Mouse (Mus musculus) neural tube, embryonic 13.5 days (tissue): Measurements from ENCODE around the gene Ifrd2. TPM values are rescaled to one million over a fixed set of nuclear protein-coding genes. Genes with fewer than 3 reads are reported as not detected.

Experiments used
- ATAC-seq: fragments of 200-750 bp; cut with Nextera tagmentation; 2 replicates; pipeline ENCODE4 v1.8.0; 2017; ENCODE audit warnings: low read depth, mild to moderate bottlenecking, moderate TSS enrichment, moderate library complexity
- H3K27ac ChIP-seq: fragments of 300-500 bp; sonication (generic); replicated peaks from 2 replicates; pipeline ENCODE4 v1.5.1; 2015; ENCODE audit warnings: moderate library complexity, mild to moderate bottlenecking, inconsistent platforms
- H3K27me3 ChIP-seq: fragments of 300-500 bp; sonication (generic); 2 replicates; pipeline ENCODE4 v1.6.1; 2015; ENCODE audit warnings: mild to moderate bottlenecking, inconsistent platforms
- H3K36me3 ChIP-seq: fragments of 300-500 bp; sonication (generic); 2 replicates; pipeline ENCODE4 v1.6.1; 2015; ENCODE audit warnings: mild to moderate bottlenecking, inconsistent platforms
- H3K4me1 ChIP-seq: fragments of 300-500 bp; sonication (generic); replicated peaks from 2 replicates; pipeline ENCODE4 v1.6.1; 2015; ENCODE audit warnings: inconsistent platforms
- H3K4me2 ChIP-seq: fragments of 300-500 bp; sonication (generic); 2 replicates; pipeline ENCODE4 v1.6.1; 2015; ENCODE audit warnings: inconsistent platforms, mild to moderate bottlenecking, moderate library complexity
- H3K4me3 ChIP-seq: fragments of 300-500 bp; sonication (generic); 2 replicates; pipeline ENCODE4 v1.5.1; 2015; ENCODE audit warnings: mild to moderate bottlenecking, inconsistent platforms
- H3K9ac ChIP-seq: fragments of 300-500 bp; sonication (generic); 2 replicates; pipeline ENCODE4 v1.6.1; 2015; ENCODE audit warnings: moderate library complexity, mild to moderate bottlenecking, inconsistent platforms
- H3K9me3 ChIP-seq: fragments of 300-500 bp; sonication (generic); 2 replicates; pipeline ENCODE4 v1.6.1; 2016; ENCODE audit warnings: inconsistent platforms
- WGBS: fragments of 180-500 bp; shearing (Covaris S2); methylation state at CpG from one replicate; pipeline ENCODE4 v1.1.7; 2015; 5-methylcytosine and 5-hydroxymethylcytosine counted together
- polyA plus RNA-seq: library from polyadenylated mRNA; unstranded; fragments of >200 nt; fragmentation: Nextera tagmentation; extraction: Ambion mirVana; gene quantifications from 2 replicates; pipeline ENCODE4 v1.2.1, GENCODE M21; 2015

Gene Ifrd2
- polyA plus RNA-seq = 13.5 and 17.4 TPM in 2 replicates

GRCm38 (mm10) chr9:107586974-107587832, at the start of gene Ifrd2:
TSS of gene Ifrd2 (plus strand) at chr9:107587642.
- no peaks in the 10 kb centered on the region for H3K27me3 ChIP-seq
- H3K9me3 ChIP-seq = no peaks in the 10 kb centered on the region
- 14% methylated on average over 46 of the region's 46 CpGs for WGBS
- H3K9ac ChIP-seq = peak within 1 kb of the TSS; percentile 65
- H3K4me2 ChIP-seq = peak within 1 kb of the TSS; percentile 79
- H3K36me3 ChIP-seq = peaks cover 44% of the 10 kb centered on the region
- no peak within 1 kb of the TSS for H3K27ac ChIP-seq
- H3K4me1 ChIP-seq = peaks cover 13% of the 10 kb centered on the region
- peak within 1 kb of the TSS; percentile 64 for H3K4me3 ChIP-seq
- peak; percentile 98 for ATAC-seq

DNA sequence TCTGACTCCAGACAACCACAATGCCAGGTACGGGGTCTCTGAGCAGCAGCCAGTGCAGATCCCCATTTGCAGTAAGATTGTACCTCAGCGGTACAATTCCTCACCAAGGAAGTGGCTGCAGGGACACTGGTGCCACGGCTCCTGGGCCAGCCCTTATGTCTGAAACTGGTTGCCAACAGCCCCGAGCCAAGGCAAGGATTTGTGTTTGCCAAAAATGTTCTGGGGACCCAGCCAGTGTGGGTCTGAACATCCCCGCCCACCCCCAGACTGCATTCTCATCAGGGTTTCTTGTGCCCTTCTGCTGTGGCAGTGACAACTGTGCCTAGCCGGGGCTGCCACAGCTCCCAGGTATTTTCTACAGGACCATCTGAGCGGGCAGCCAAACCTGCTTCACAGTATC, 49.2 kb upstream of the Ifrd2 start:
- Histone ChIP-seq H3K4me3 (no peak overlapping the region), H3K9me3 (no peaks in the 10 kb centered on the region), H3K4me1 (peaks cover 62% of the 10 kb centered on the region), H3K27me3 (no peaks in the 10 kb centered on the region), H3K9ac (no peak overlapping the region), H3K36me3 (peaks cover 37% of the 10 kb centered on the region), H3K27ac (no peak overlapping the region), H3K4me2 (no peak overlapping the region)
- no peak for ATAC-seq
- 95% methylated on average over 7 of the region's 7 CpGs for WGBS

DNA sequence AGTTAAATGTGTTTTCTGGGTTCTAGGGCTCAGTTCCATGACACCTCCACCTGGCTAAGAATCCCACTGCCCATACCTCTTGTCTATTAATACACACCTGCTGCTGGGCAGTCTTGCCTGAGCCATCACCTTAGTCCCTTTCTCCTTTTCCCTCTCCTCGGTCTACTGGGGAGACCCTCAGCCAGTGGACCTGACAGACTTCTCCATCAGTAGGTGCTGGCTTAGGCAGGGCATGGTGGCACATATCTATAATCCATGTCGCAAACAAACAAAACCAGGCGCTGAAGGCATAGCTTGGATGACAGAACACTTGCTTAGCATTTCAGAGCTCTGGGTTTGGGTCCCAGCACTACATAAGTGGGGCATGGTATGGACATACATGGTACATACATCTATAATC, 48.7 kb upstream of the Ifrd2 start:
- Histone ChIP-seq H3K4me3 (no peak overlapping the region), H3K4me2 (no peak overlapping the region), H3K4me1 (peaks cover 65% of the 10 kb centered on the region), H3K27me3 (no peaks in the 10 kb centered on the region), H3K9me3 (no peaks in the 10 kb centered on the region), H3K9ac (no peak overlapping the region), H3K36me3 (peaks cover 41% of the 10 kb centered on the region), H3K27ac (no peak overlapping the region)
- 96% methylated on average over 3 of the region's 3 CpGs for WGBS
- no peak for ATAC-seq

DNA sequence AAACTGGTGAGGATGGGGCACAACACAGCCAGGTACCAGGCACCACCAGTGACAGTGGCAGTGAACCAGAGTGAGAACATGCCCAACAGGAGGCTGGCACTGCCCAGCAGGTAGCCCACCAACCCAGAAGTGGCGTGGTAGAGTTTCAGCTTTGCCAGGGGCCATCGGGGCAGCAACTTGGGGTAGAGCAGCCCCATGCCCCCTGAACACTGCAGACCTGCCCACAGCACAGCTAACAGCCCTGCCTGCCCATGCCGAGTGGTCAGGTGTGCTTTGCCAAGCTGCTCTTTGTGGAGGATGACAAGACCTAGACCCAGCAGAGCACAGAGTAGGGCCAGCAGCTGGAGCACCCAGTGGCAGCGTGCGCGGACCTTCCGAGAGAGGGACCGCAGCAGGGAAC, 47.5 kb upstream of the Ifrd2 start:
- Histone ChIP-seq H3K27me3 (no peaks in the 10 kb centered on the region), H3K9me3 (no peaks in the 10 kb centered on the region), H3K9ac (no peak overlapping the region), H3K4me1 (peaks cover 61% of the 10 kb centered on the region), H3K4me3 (no peak overlapping the region), H3K36me3 (peaks cover 52% of the 10 kb centered on the region), H3K27ac (no peak overlapping the region), H3K4me2 (no peak overlapping the region)
- no peak for ATAC-seq
- 93% methylated on average over 8 of the region's 8 CpGs for WGBS

DNA sequence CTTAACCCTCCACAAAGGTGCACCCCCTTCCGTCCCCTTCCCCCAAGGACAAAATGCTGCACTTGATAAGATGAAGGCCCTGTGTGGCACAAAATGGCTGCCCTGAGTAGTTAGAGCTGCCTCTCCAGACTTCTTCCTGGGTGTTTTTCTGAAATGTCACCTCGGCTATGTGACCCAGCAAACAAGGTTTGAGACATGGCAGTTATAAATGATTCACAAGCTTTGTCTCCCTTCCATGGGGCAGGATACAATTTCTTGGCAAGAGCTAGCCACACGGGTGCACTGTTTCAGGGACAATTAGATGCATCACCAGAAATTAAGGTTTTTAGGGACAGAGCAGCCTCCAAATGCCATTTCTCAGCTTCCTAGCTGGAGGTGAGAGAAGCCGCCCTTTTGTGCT, 47.0 kb upstream of the Ifrd2 start:
- 0 out of 2 replicates have a peak overlapping the region, but pooled peaks have one; percentile 65 for H3K4me3 ChIP-seq
- H3K36me3 ChIP-seq = peaks cover 56% of the 10 kb centered on the region
- H3K9ac ChIP-seq = no peak overlapping the region
- no peak overlapping the region for H3K27ac ChIP-seq
- peak overlapping the region; percentile 91 for H3K4me2 ChIP-seq
- no peaks in the 10 kb centered on the region for H3K27me3 ChIP-seq
- WGBS = 74% methylated on average over 4 of the region's 4 CpGs
- peaks cover 60% of the 10 kb centered on the region for H3K4me1 ChIP-seq
- no peak for ATAC-seq
- no peaks in the 10 kb centered on the region for H3K9me3 ChIP-seq

DNA sequence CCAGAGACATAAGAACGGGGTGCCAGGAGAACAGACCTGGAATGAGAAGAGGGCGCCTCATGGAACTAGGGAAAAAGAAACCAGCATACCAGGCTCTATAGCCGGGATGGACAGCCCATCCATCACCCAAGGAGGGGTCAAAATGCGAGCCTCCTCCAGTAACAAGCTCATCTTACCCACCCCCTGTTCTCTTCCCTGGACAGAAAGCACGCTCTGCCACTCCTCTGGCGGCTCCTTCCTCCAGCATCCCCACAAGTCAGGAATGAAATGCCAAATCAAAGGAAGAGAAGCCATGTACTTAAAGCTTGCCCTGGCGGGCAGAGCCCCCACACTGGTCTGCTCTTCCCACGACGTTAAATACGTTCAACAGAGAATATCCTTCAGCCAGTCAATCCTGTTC, 46.4 kb upstream of the Ifrd2 start:
- no peaks in the 10 kb centered on the region for H3K27me3 ChIP-seq
- H3K36me3 ChIP-seq = peaks cover 56% of the 10 kb centered on the region
- H3K4me1 ChIP-seq = peaks cover 59% of the 10 kb centered on the region
- H3K9me3 ChIP-seq = no peaks in the 10 kb centered on the region
- H3K9ac ChIP-seq = peak overlapping the region; percentile 82
- H3K4me3 ChIP-seq = peak overlapping the region; percentile 65
- H3K4me2 ChIP-seq = peak overlapping the region; percentile 91
- 33% methylated on average over 10 of the region's 10 CpGs for WGBS
- 0 out of 2 replicates have a peak, but pooled peaks have one; percentile 1 for ATAC-seq
- H3K27ac ChIP-seq = no peak overlapping the region

GRCm38 (mm10) chr9:107541474-107542351, 45.7 kb upstream of the Ifrd2 start, which contains the start of the genes Cyb561d2 and Nprl2:
TSS of gene Cyb561d2 (minus strand) at chr9:107542193.
TSS of gene Nprl2 (plus strand) at chr9:107542226.
- peaks cover 56% of the 10 kb centered on the region for H3K36me3 ChIP-seq
- H3K9me3 ChIP-seq = no peaks in the 10 kb centered on the region
- peak within 1 kb of the TSS; percentile 82 for H3K9ac ChIP-seq
- peaks cover 59% of the 10 kb centered on the region for H3K4me1 ChIP-seq
- H3K27me3 ChIP-seq = no peaks in the 10 kb centered on the region
- H3K27ac ChIP-seq = peak within 1 kb of the TSS; percentile 64; the same call in 1 of the 2 replicates
- H3K4me2 ChIP-seq = peak within 1 kb of the TSS; percentile 91
- 1% methylated on average over 46 of the region's 46 CpGs for WGBS
- peak within 1 kb of the TSS; percentile 65 for H3K4me3 ChIP-seq
- peak; percentile 84 for ATAC-seq

- Histone ChIP-seq H3K36me3 (peaks cover 50% of the 10 kb centered on the region), H3K4me1 (peaks cover 59% of the 10 kb centered on the region)
These were observed 45.1 kb upstream of the Ifrd2 start for GRCm38 (mm10) chr9:107542352-107542686.

GRCm38 (mm10) chr9:107542721-107543120, 44.7 kb upstream of the Ifrd2 start:
- H3K4me2 ChIP-seq = peak overlapping the region; percentile 91
- peak overlapping the region; percentile 65 for H3K4me3 ChIP-seq
- no peaks in the 10 kb centered on the region for H3K9me3 ChIP-seq
- WGBS = 52% methylated on average over 8 of the region's 8 CpGs
- H3K27me3 ChIP-seq = 0 out of 2 replicates have a peak, but pooled peaks cover 1% of the 10 kb centered on the region
- H3K27ac ChIP-seq = no peak overlapping the region
- peaks cover 46% of the 10 kb centered on the region for H3K36me3 ChIP-seq
- no peak for ATAC-seq
- peak overlapping the region; percentile 82 for H3K9ac ChIP-seq
- peaks cover 59% of the 10 kb centered on the region for H3K4me1 ChIP-seq

More at GRCm38 (mm10) chr9:107542352-107542686, 45.1 kb upstream of the Ifrd2 start:
- peak overlapping the region; percentile 82 for H3K9ac ChIP-seq
- H3K4me2 ChIP-seq = peak overlapping the region; percentile 91
- peak overlapping the region; percentile 61; the same call in 1 of the 2 replicates for H3K27ac ChIP-seq
- WGBS = 2% methylated on average over 11 of the region's 11 CpGs
- no peaks in the 10 kb centered on the region for H3K9me3 ChIP-seq
- peak; percentile 16 for ATAC-seq
- H3K27me3 ChIP-seq = no peaks in the 10 kb centered on the region
- H3K4me3 ChIP-seq = peak overlapping the region; percentile 65

DNA sequence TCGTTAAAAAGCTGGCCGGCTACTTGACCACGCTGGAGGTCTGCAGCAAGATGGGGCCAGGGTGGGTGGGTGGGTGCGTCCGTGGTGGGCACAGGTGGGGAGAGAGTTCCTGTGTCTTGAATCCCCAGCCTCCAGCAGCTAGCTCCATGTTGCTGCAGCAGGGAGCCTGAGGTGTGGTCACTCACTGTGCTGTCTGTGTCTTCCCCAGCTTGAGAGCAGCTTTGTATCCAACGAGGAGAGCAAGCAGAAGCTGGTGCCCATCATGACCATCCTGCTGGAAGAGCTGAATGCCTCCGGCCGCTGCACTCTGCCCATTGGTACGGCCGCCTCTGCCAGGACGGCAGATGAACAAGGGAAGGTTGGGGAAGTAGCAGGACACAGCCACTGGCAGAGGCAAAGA, 44.1 kb upstream of the Ifrd2 start:
- Histone ChIP-seq H3K4me3 (no peak overlapping the region), H3K4me1 (peaks cover 57% of the 10 kb centered on the region)

GRCm38 (mm10) chr9:107544196-107544700, 43.2 kb upstream of the Ifrd2 start:
- H3K4me2 ChIP-seq = no peak overlapping the region
- H3K4me1 ChIP-seq = peaks cover 57% of the 10 kb centered on the region
- no peak overlapping the region for H3K9ac ChIP-seq
- H3K27ac ChIP-seq = no peak overlapping the region
- no peak overlapping the region for H3K4me3 ChIP-seq
- peaks cover 17% of the 10 kb centered on the region for H3K27me3 ChIP-seq
- 95% methylated on average over 17 of the region's 17 CpGs for WGBS
- peaks cover 31% of the 10 kb centered on the region for H3K36me3 ChIP-seq
- no peak for ATAC-seq
- H3K9me3 ChIP-seq = no peaks in the 10 kb centered on the region

More for the DNA sequence above, 44.1 kb upstream of the Ifrd2 start:
- Histone ChIP-seq H3K27me3 (peaks cover 7% of the 10 kb centered on the region; the same call in 1 of the 2 replicates), H3K4me2 (peak overlapping the region; percentile 91; the same call in 1 of the 2 replicates), H3K9me3 (no peaks in the 10 kb centered on the region), H3K36me3 (peaks cover 40% of the 10 kb centered on the region), H3K9ac (no peak overlapping the region), H3K27ac (no peak overlapping the region)
- no peak for ATAC-seq
- WGBS = 90% methylated on average over 11 of the region's 11 CpGs
